Mouse (Mus musculus) intestine, embryonic 16.5 days (tissue): Measurements from ENCODE around the gene Dram1. TPM values are rescaled to one million over a fixed set of nuclear protein-coding genes. Genes with fewer than 3 reads are reported as not detected.

Experiments used
- ATAC-seq: fragments of 200-750 bp; cut with Nextera tagmentation; 2 replicates; pipeline ENCODE4 v1.8.0; 2017; ENCODE audit warnings: moderate TSS enrichment, moderate library complexity
- H3K27ac ChIP-seq: fragments of 300-500 bp; sonication (generic); 2 replicates; pipeline ENCODE4 v1.5.1; 2014; ENCODE audit warnings: mild to moderate bottlenecking, low read length
- H3K27me3 ChIP-seq: fragments of 300-500 bp; sonication (generic); replicated peaks from 2 replicates; pipeline ENCODE4 v1.6.1; 2014; ENCODE audit warnings: low read length, control low read depth, mixed read lengths; ENCODE audit not compliant: control insufficient read depth, insufficient read depth
- H3K36me3 ChIP-seq: fragments of 300-500 bp; sonication (generic); 2 replicates; pipeline ENCODE4 v1.6.1; 2014; ENCODE audit warnings: low read length, control low read depth; ENCODE audit not compliant: control insufficient read depth, insufficient read depth
- H3K4me1 ChIP-seq: fragments of 300-500 bp; sonication (generic); 2 replicates; pipeline ENCODE4 v1.6.1; 2014; ENCODE audit warnings: low read length, control low read depth, mixed read lengths; ENCODE audit not compliant: control insufficient read depth, insufficient read depth
- H3K4me2 ChIP-seq: fragments of 300-500 bp; sonication (generic); 2 replicates; pipeline ENCODE4 v1.6.1; 2014; ENCODE audit warnings: low read depth, low read length, control low read depth
- H3K4me3 ChIP-seq: fragments of 300-500 bp; sonication (generic); 2 replicates; pipeline ENCODE4 v1.5.1; 2014; ENCODE audit warnings: mild to moderate bottlenecking, low read length
- H3K9ac ChIP-seq: fragments of 300-500 bp; sonication (generic); 2 replicates; pipeline ENCODE4 v1.6.1; 2014; ENCODE audit warnings: low read depth, low read length
- H3K9me3 ChIP-seq: fragments of 300-500 bp; sonication (generic); 2 replicates; pipeline ENCODE4 v1.6.1; 2016; ENCODE audit warnings: low read length, control low read depth; ENCODE audit not compliant: control insufficient read depth
- WGBS: fragments of 180-500 bp; shearing (Covaris S2); extraction: QIAGEN DNeasy Blood & Tissue Kit; methylation state at CpG from one replicate; pipeline ENCODE4 v1.1.7; 2014; 5-methylcytosine and 5-hydroxymethylcytosine counted together
- polyA plus RNA-seq: library from polyadenylated mRNA; unstranded; fragments of >200 nt; fragmentation: Nextera tagmentation; extraction: Ambion mirVana; gene quantifications from 2 replicates; pipeline ENCODE4 v1.2.1, GENCODE M21; 2015

The Dram1 gene
- polyA plus RNA-seq, 1 experiment from 2014 or later, result 3.5 TPM

DNA sequence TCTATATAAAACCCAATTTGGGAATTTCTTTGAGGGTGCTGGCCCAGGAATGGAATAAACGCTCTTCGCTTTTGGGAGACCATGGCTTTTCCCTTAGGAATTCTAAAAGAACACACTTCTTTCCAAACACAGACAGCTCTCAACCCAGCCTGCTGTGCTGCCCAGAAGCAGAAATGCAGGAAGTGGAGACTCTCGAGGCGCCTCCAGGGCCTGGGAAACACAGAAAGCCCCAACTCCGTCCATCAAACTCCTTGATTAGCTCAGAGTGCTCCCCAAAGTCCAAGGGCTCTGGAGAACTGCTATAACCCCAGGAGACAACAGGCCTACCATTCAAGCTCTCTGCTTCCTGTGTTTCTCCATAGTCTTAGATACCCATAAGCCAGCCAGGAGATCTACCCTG, 61.7 kb downstream of the Dram1 start:
- Histone ChIP-seq H3K27ac (no peak overlapping the region), H3K4me3 (no peak overlapping the region), H3K27me3 (no peaks in the 10 kb centered on the region), H3K9me3 (no peaks in the 10 kb centered on the region), H3K4me2 (no peak overlapping the region), H3K36me3 (no peaks in the 10 kb centered on the region), H3K9ac (no peak overlapping the region), H3K4me1 (no peaks in the 10 kb centered on the region; the same call in 1 of the 2 replicates)
- no peak for ATAC-seq
- 81% methylated on average over 5 of the region's 5 CpGs for WGBS

GRCm38 (mm10) chr10:88314841-88315240, 64.0 kb downstream of the Dram1 start:
- H3K27me3 ChIP-seq, result no peaks in the 10 kb centered on the region
- H3K4me3 ChIP-seq, result no peak overlapping the region
- H3K36me3 ChIP-seq, result no peaks in the 10 kb centered on the region

DNA sequence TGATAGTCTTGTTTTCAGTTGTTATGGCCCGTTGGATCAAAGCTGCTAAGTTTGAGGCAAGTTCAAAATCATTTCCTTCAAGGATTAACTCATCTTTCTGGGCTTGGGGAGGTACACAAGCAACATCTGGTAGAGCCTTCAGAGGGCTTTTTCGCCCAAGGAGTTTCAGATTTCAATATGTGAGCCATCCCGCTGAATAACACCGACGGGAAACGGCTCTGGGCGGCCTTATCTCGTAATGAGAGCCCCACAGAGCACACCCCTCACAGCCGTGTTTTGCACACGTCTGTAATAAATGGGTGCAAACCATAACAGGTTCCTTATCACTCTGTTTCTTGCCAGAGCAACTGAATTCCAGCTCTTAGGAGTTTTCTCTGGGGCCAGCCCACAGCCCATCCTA, 69.0 kb downstream of the Dram1 start:
- Histone ChIP-seq H3K4me3 (no peak overlapping the region), H3K9me3 (no peaks in the 10 kb centered on the region), H3K27ac (no peak overlapping the region), H3K27me3 (no peaks in the 10 kb centered on the region), H3K4me1 (no peaks in the 10 kb centered on the region), H3K9ac (no peak overlapping the region), H3K36me3 (no peaks in the 10 kb centered on the region), H3K4me2 (no peak overlapping the region)
- WGBS, result 74% methylated on average over 10 of the region's 10 CpGs
- no peak for ATAC-seq

More at GRCm38 (mm10) chr10:88314841-88315240, 64.0 kb downstream of the Dram1 start:
- Histone ChIP-seq H3K27ac (no peak overlapping the region), H3K9ac (no peak overlapping the region), H3K4me1 (no peaks in the 10 kb centered on the region), H3K9me3 (no peaks in the 10 kb centered on the region), H3K4me2 (no peak overlapping the region)
- 82% methylated on average over 5 of the region's 5 CpGs for WGBS
- no peak for ATAC-seq

- Histone ChIP-seq H3K4me2 (no peak overlapping the region), H3K4me3 (no peak overlapping the region), H3K36me3 (no peaks in the 10 kb centered on the region), H3K9me3 (no peaks in the 10 kb centered on the region), H3K4me1 (0 out of 2 replicates have a peak, but pooled peaks cover 4% of the 10 kb centered on the region), H3K9ac (no peak overlapping the region), H3K27ac (no peak overlapping the region), H3K27me3 (no peaks in the 10 kb centered on the region)
- ATAC-seq, result no peak
- 95% methylated on average over 3 of the region's 3 CpGs for WGBS
Measured at GRCm38 (mm10) chr10:88306235-88306634, 72.6 kb downstream of the Dram1 start.

DNA sequence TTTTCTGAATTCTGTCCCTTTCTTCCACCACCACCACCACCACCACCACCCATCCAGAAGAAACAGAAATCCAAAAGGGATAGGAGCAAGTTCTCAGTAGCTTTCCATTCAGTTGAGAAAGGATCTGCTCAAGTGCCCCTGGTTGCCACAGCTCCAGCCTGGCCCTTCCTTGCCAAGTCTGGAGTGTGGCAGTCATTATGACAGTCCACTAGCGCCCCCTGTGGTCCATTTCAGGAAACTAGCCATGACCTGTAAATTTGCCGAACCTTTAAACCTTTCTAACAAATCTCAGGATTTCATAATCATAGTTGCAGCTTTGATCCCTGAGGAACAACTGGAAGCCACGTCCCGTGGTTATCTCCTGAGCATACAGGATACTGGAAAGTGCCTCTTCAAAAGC, 74.6 kb downstream of the Dram1 start:
- peak; percentile 62; the same call in 1 of the 2 replicates for ATAC-seq
- H3K27ac ChIP-seq, result no peak overlapping the region
- no peaks in the 10 kb centered on the region for H3K36me3 ChIP-seq
- H3K27me3 ChIP-seq, result no peaks in the 10 kb centered on the region
- H3K9ac ChIP-seq, result no peak overlapping the region
- WGBS, result 9% methylated on average over 4 of the region's 4 CpGs
- no peaks in the 10 kb centered on the region for H3K9me3 ChIP-seq
- H3K4me2 ChIP-seq, result no peak overlapping the region
- 0 out of 2 replicates have a peak, but pooled peaks cover 4% of the 10 kb centered on the region for H3K4me1 ChIP-seq
- H3K4me3 ChIP-seq, result no peak overlapping the region

DNA sequence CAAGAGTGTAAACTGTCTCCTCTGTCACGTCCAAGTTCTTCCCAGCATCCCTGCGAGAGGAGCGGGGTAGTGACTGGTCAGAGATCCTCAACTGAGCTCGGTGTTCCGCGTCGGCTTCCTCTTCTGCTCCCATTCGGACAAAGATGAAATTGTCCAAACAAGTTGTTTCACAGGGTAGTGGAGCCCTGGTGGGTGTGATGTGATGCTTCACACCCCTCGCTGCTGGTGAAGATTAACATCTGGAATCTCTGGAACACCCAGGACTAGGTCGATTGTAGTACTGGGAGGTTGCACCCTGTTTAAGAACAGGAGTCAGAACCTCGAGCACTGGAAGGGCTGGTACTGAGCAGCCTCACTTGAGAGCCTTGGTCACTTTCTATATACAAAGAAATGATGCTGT, 75.8 kb downstream of the Dram1 start:
- Histone ChIP-seq H3K9me3 (no peaks in the 10 kb centered on the region), H3K27ac (no peak overlapping the region; the same call in 1 of the 2 replicates), H3K4me2 (no peak overlapping the region), H3K36me3 (no peaks in the 10 kb centered on the region), H3K27me3 (no peaks in the 10 kb centered on the region), H3K9ac (no peak overlapping the region), H3K4me1 (0 out of 2 replicates have a peak, but pooled peaks cover 4% of the 10 kb centered on the region), H3K4me3 (no peak overlapping the region)
- 50% methylated on average over 11 of the region's 11 CpGs for WGBS
- ATAC-seq, result peak; percentile 16; the same call in 1 of the 2 replicates

- Histone ChIP-seq H3K4me3 (no peak overlapping the region), H3K27ac (peak overlapping the region; percentile 11; the same call in 1 of the 2 replicates), H3K4me2 (no peak overlapping the region), H3K36me3 (no peaks in the 10 kb centered on the region), H3K9me3 (no peaks in the 10 kb centered on the region), H3K27me3 (no peaks in the 10 kb centered on the region), H3K4me1 (0 out of 2 replicates have a peak, but pooled peaks cover 4% of the 10 kb centered on the region), H3K9ac (no peak overlapping the region)
- 63% methylated on average over 6 of the region's 6 CpGs for WGBS
- ATAC-seq, result no peak
Measured at GRCm38 (mm10) chr10:88301802-88302470, 76.9 kb downstream of the Dram1 start.

DNA sequence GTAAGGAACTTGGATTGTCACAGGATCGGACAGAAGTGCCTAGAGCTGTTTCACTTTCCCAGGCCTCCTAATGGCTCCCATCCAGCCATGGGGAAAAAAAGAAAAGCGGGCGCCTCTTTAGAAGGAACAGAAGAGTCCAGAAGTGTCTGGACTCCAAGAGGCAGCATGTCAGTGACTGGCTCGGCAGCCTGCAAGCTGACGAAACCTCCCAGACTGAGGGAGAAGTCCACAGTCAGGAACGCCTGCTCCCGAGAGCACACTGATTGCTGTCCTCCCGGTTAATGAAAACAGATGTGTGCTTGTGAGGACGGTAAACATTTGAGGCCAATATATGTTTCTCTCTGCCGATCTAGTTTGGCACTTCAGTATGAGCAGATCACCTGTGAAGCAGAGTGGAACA, 81.9 kb downstream of the Dram1 start:
- 49% methylated on average over 10 of the region's 10 CpGs for WGBS
- Histone ChIP-seq H3K27ac (peak overlapping the region; percentile 48; the same call in 1 of the 2 replicates), H3K4me2 (no peak overlapping the region), H3K4me1 (no peaks in the 10 kb centered on the region), H3K9ac (no peak overlapping the region), H3K9me3 (no peaks in the 10 kb centered on the region), H3K4me3 (no peak overlapping the region), H3K27me3 (no peaks in the 10 kb centered on the region), H3K36me3 (no peaks in the 10 kb centered on the region)
- no peak; the same call in 1 of the 2 replicates for ATAC-seq

DNA sequence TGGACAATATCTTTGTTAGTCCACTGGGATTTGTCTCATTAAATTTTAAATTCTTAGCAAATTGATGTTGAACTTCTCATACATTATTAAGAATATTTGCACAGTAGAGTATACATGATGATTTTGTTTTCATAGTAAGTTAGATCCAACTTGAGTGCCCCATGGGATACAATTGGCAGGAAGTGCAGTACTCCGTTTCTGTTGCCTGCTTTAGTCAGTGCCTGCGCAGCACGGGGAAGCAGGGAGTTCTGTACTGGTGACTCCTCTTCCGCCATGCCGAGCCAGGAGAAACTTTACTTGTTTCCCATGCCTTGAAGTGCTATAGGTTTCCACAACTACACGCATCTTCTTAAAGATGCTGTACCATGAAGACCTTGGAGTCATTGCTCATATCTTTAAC, 83.8 kb downstream of the Dram1 start:
- H3K27me3 ChIP-seq, result no peaks in the 10 kb centered on the region
- H3K4me3 ChIP-seq, result no peak overlapping the region
- 83% methylated on average over 6 of the region's 6 CpGs for WGBS
- no peaks in the 10 kb centered on the region for H3K4me1 ChIP-seq
- no peak overlapping the region for H3K9ac ChIP-seq
- no peaks in the 10 kb centered on the region for H3K9me3 ChIP-seq
- no peak for ATAC-seq
- no peak overlapping the region for H3K27ac ChIP-seq
- no peaks in the 10 kb centered on the region for H3K36me3 ChIP-seq
- H3K4me2 ChIP-seq, result no peak overlapping the region
